In genomic region chr10:127183759-127184158, GRCm38 (mm10) we compare ENCODE assay signal across 8 mouse cellular contexts. TPM values are rescaled to one million over a fixed set of nuclear protein-coding genes. Genes with fewer than 3 reads are reported as not detected.
DNase-seq lines count a peak whose midpoint lies in the region; ATAC-seq and TF ChIP-seq lines count a peak whose summit lies in the region.

No protein-coding gene starts in this region.

- intact Hi-C loops in gastrocnemius, postnatal 36 days (cut with DNase I): no loop called here

- H3K27ac ChIP-seq in lung, embryonic 16.5 days (ENCODE audit: low read length): no peak overlapping the region
- no peak overlapping the region for H3K27ac ChIP-seq in forebrain, embryonic 12.5 days
- no peak overlapping the region for H3K27ac ChIP-seq in liver, adult 2 months (replicated peaks; ENCODE audit: insufficient read depth, low read depth, low read length)
- no peak overlapping the region for H3K27ac ChIP-seq in stomach, embryonic 16.5 days (ENCODE audit: low read length)

- peaks cover 8% of the 10 kb centered on the region for H3K4me1 ChIP-seq in lung, embryonic 16.5 days (replicated peaks; ENCODE audit: control insufficient read depth, insufficient read depth, low read length)
- H3K4me1 ChIP-seq in lung, adult 2 months (ENCODE audit: control insufficient read depth, insufficient read depth, low read length): no peaks in the 10 kb centered on the region
- H3K4me1 ChIP-seq in forebrain, embryonic 12.5 days: peaks cover 43% of the 10 kb centered on the region
- H3K4me1 ChIP-seq in liver, adult 2 months (ENCODE audit: control insufficient read depth, insufficient read depth, low read length): peaks cover 2% of the 10 kb centered on the region
- H3K4me1 ChIP-seq in stomach, embryonic 16.5 days (ENCODE audit: control insufficient read depth, insufficient read depth, low read length): peaks cover 14% of the 10 kb centered on the region

- peak overlapping the region; percentile 21; the same call in 1 of the 2 replicates for H3K4me2 ChIP-seq in lung, embryonic 16.5 days (ENCODE audit: low read depth, low read length)
- peak overlapping the region; percentile 39 for H3K4me2 ChIP-seq in forebrain, embryonic 12.5 days
- peak overlapping the region; percentile 35 for H3K4me2 ChIP-seq in stomach, embryonic 16.5 days (ENCODE audit: low read depth, low read length)

- H3K79me2 ChIP-seq in liver, adult 2 months (ENCODE audit: control insufficient read depth, insufficient read depth, low read length): no peaks in the 10 kb centered on the region

- TF ChIP-seq CTCF in lung, adult 2 months (IDR thresholded peaks at IDR 0.05; ENCODE audit: insufficient read depth, low read length): no peak
- TF ChIP-seq CTCF in liver, adult 2 months (IDR thresholded peaks at IDR 0.05; ENCODE audit: low read depth, low read length): no peak

- H3K9me3 ChIP-seq in lung, embryonic 16.5 days (ENCODE audit: control insufficient read depth, low read length): 0 out of 2 replicates have a peak, but pooled peaks cover 3% of the 10 kb centered on the region
- H3K9me3 ChIP-seq in forebrain, embryonic 12.5 days: 0 out of 2 replicates have a peak, but pooled peaks cover 3% of the 10 kb centered on the region
- 0 out of 2 replicates have a peak, but pooled peaks cover 3% of the 10 kb centered on the region for H3K9me3 ChIP-seq in stomach, embryonic 16.5 days (replicated peaks; ENCODE audit: control insufficient read depth, low read length)

- TF ChIP-seq POLR2A in lung, adult 2 months (IDR thresholded peaks at IDR 0.05; ENCODE audit: borderline replicate concordance, extremely low read depth, low read depth, low read length): no peak
- TF ChIP-seq POLR2A in liver, adult 2 months (IDR thresholded peaks at IDR 0.05; ENCODE audit: extremely low read depth, insufficient read depth, low read length): no peak

- ATAC-seq in lung, embryonic 16.5 days (ENCODE audit: low read depth): no peak
- no peak for ATAC-seq in forebrain, embryonic 12.5 days (ENCODE audit: low FRiP score)
- no peak for ATAC-seq in stomach, embryonic 16.5 days (ENCODE audit: insufficient read depth, low FRiP score)

- H3K4me3 ChIP-seq in lung, embryonic 16.5 days (ENCODE audit: low read length): no peak overlapping the region
- no peak overlapping the region for H3K4me3 ChIP-seq in lung, adult 2 months (replicated peaks; ENCODE audit: extremely low read depth, low read depth, low read length)
- H3K4me3 ChIP-seq in forebrain, embryonic 12.5 days (replicated peaks): peak overlapping the region; percentile 10; the same call in 1 of the 2 replicates
- peak overlapping the region; percentile 19; the same call in 1 of the 2 replicates for H3K4me3 ChIP-seq in liver, adult 2 months (ENCODE audit: insufficient read depth, low read depth, low read length)
- no peak overlapping the region for H3K4me3 ChIP-seq in stomach, embryonic 16.5 days (replicated peaks; ENCODE audit: low read length)

- WGBS in lung, embryonic 16.5 days: 28% methylated on average over 20 of the region's 20 CpGs
- 27% methylated on average over 20 of the region's 20 CpGs for WGBS in lung, adult 2 months
- WGBS in forebrain, embryonic 12.5 days: 7% methylated on average over 20 of the region's 20 CpGs
- WGBS in liver, adult 2 months: 16% methylated on average over 20 of the region's 20 CpGs
- 14% methylated on average over 20 of the region's 20 CpGs for WGBS in stomach, embryonic 16.5 days

- no peak overlapping the region for H3K9ac ChIP-seq in lung, embryonic 16.5 days (ENCODE audit: low read length)
- H3K9ac ChIP-seq in forebrain, embryonic 12.5 days: peak overlapping the region; percentile 33; the same call in 1 of the 2 replicates
- H3K9ac ChIP-seq in liver, adult 2 months (ENCODE audit: low read depth, low read length): no peak overlapping the region; the same call in 1 of the 2 replicates
- no peak overlapping the region for H3K9ac ChIP-seq in stomach, embryonic 16.5 days (ENCODE audit: low read length)

- H3K36me3 ChIP-seq in lung, embryonic 16.5 days (ENCODE audit: control insufficient read depth, insufficient read depth, low read length): peaks cover 7% of the 10 kb centered on the region
- H3K36me3 ChIP-seq in forebrain, embryonic 12.5 days (replicated peaks): peaks cover 12% of the 10 kb centered on the region
- no peaks in the 10 kb centered on the region for H3K36me3 ChIP-seq in liver, adult 2 months (ENCODE audit: control insufficient read depth, insufficient read depth, low read length)
- peaks cover 8% of the 10 kb centered on the region; the same call in 1 of the 2 replicates for H3K36me3 ChIP-seq in stomach, embryonic 16.5 days (ENCODE audit: control insufficient read depth, insufficient read depth, low read length)

- peaks cover 31% of the 10 kb centered on the region for H3K27me3 ChIP-seq in lung, embryonic 16.5 days (ENCODE audit: control insufficient read depth, insufficient read depth, low read depth, low read length)
- peaks cover 48% of the 10 kb centered on the region for H3K27me3 ChIP-seq in forebrain, embryonic 12.5 days
- H3K27me3 ChIP-seq in liver, adult 2 months (ENCODE audit: control insufficient read depth, insufficient read depth, low read length): peaks cover 12% of the 10 kb centered on the region
- peaks cover 33% of the 10 kb centered on the region for H3K27me3 ChIP-seq in stomach, embryonic 16.5 days (ENCODE audit: control insufficient read depth, insufficient read depth, low read length)

- no peak for DNase-seq in lung, adult 2 months
- DNase-seq in liver, adult 2 months (ENCODE audit: extremely low read depth, low read depth, low spot score): no peak
- DNase-seq in cerebellum, postnatal 36 days: no peak
- DNase-seq in adrenal gland, postnatal 4 days (ENCODE audit: low spot score in 2 of 2): no peak
- no peak for DNase-seq in gastrocnemius, postnatal 36 days

RNA-seq across cellular contexts. Expression of gene Slc26a10, which starts 3.3 kb away (rescaled TPM):
- 0.88 and 1.1 TPM in 2 replicates for polyA plus RNA-seq in lung, embryonic 16.5 days (2015; fragmentation: Nextera tagmentation; extraction: Ambion mirVana)
- polyA plus RNA-seq in lung, adult 2 months (2012; rRNA removed): 3.5 and 7.4 TPM in 2 replicates
- 0.86 and 2.2 TPM in 2 replicates for polyA plus RNA-seq in forebrain, embryonic 12.5 days (2016; fragmentation: Nextera tagmentation; extraction: Ambion mirVana)
- total RNA-seq in liver, adult 2 months (2014; rRNA removed): 1.3 and 3.1 TPM in 2 replicates
- 4.1 and 5.8 TPM in 2 replicates for polyA plus RNA-seq in liver, adult 2 months (2012; rRNA removed)
- polyA plus RNA-seq in stomach, embryonic 16.5 days (2015; fragmentation: Nextera tagmentation; extraction: Ambion mirVana): 1.2 and 1.4 TPM in 2 replicates
- 1 to 10 TPM; 1.6 to 3.0 TPM for total RNA-seq in adrenal gland, postnatal 4 days (2021)
- total RNA-seq in gastrocnemius, postnatal 36 days (2021): 1 to 10 TPM; 4.8 to 5.1 TPM

RNA-seq across cellular contexts. Expression of gene Arhgef25, which starts 6.1 kb away (rescaled TPM):
- polyA plus RNA-seq in lung, embryonic 16.5 days (2015; fragmentation: Nextera tagmentation; extraction: Ambion mirVana): 60.3 and 65.0 TPM in 2 replicates
- polyA plus RNA-seq in lung, adult 2 months (2012; rRNA removed): 29.1 and 36.7 TPM in 2 replicates
- polyA plus RNA-seq in forebrain, embryonic 12.5 days (2016; fragmentation: Nextera tagmentation; extraction: Ambion mirVana): 32.3 and 36.4 TPM in 2 replicates
- 0.83 and 0.87 TPM in 2 replicates for total RNA-seq in liver, adult 2 months (2014; rRNA removed)
- polyA plus RNA-seq in liver, adult 2 months (2012; rRNA removed): 0.91 and 1.4 TPM in 2 replicates
- 71.3 and 77.0 TPM in 2 replicates for polyA plus RNA-seq in stomach, embryonic 16.5 days (2015; fragmentation: Nextera tagmentation; extraction: Ambion mirVana)
- total RNA-seq in adrenal gland, postnatal 4 days (2021): 10 to 100 TPM; 34.7 to 45.3 TPM
- total RNA-seq in gastrocnemius, postnatal 36 days (2021): 1 to 10 TPM; 8.3 to 9.4 TPM

RNA-seq across cellular contexts. Expression of gene Dtx3, which starts 11.8 kb away (rescaled TPM):
- 72.9 and 74.8 TPM in 2 replicates for polyA plus RNA-seq in lung, embryonic 16.5 days (2015; fragmentation: Nextera tagmentation; extraction: Ambion mirVana)
- 134 and 157 TPM in 2 replicates for polyA plus RNA-seq in lung, adult 2 months (2012; rRNA removed)
- 170 and 172 TPM in 2 replicates for polyA plus RNA-seq in forebrain, embryonic 12.5 days (2016; fragmentation: Nextera tagmentation; extraction: Ambion mirVana)
- 1.5 and 1.8 TPM in 2 replicates for total RNA-seq in liver, adult 2 months (2014; rRNA removed)
- 5.2 and 10.0 TPM in 2 replicates for polyA plus RNA-seq in liver, adult 2 months (2012; rRNA removed)
- 68.6 and 79.4 TPM in 2 replicates for polyA plus RNA-seq in stomach, embryonic 16.5 days (2015; fragmentation: Nextera tagmentation; extraction: Ambion mirVana)
- 100 to 1,000 TPM; 111 to 126 TPM for total RNA-seq in adrenal gland, postnatal 4 days (2021)
- total RNA-seq in gastrocnemius, postnatal 36 days (2021): 10 to 100 TPM; 21.2 to 24.6 TPM

RNA-seq across cellular contexts. Expression of gene B4galnt1, which starts 18.7 kb away (rescaled TPM):
- 3.5 and 5.2 TPM in 2 replicates for polyA plus RNA-seq in lung, embryonic 16.5 days (2015; fragmentation: Nextera tagmentation; extraction: Ambion mirVana)
- polyA plus RNA-seq in lung, adult 2 months (2012; rRNA removed): 70.8 and 81.2 TPM in 2 replicates
- 13.3 and 14.7 TPM in 2 replicates for polyA plus RNA-seq in forebrain, embryonic 12.5 days (2016; fragmentation: Nextera tagmentation; extraction: Ambion mirVana)
- 21.9 and 36.3 TPM in 2 replicates for total RNA-seq in liver, adult 2 months (2014; rRNA removed)
- polyA plus RNA-seq in liver, adult 2 months (2012; rRNA removed): 85.0 and 89.8 TPM in 2 replicates
- polyA plus RNA-seq in stomach, embryonic 16.5 days (2015; fragmentation: Nextera tagmentation; extraction: Ambion mirVana): 29.3 and 34.3 TPM in 2 replicates
- 10 to 100 TPM; 10.6 to 11.7 TPM for total RNA-seq in adrenal gland, postnatal 4 days (2021)
- total RNA-seq in gastrocnemius, postnatal 36 days (2021): 1 to 10 TPM in 1 of 2 experiments, under 1 TPM in 1; 0.69 to 1.0 TPM

RNA-seq across cellular contexts. Expression of gene Pip4k2c, which starts 27.6 kb away (rescaled TPM):
- polyA plus RNA-seq in lung, embryonic 16.5 days (2015; fragmentation: Nextera tagmentation; extraction: Ambion mirVana): 30.0 and 30.8 TPM in 2 replicates
- polyA plus RNA-seq in lung, adult 2 months (2012; rRNA removed): 36.6 and 45.7 TPM in 2 replicates
- polyA plus RNA-seq in forebrain, embryonic 12.5 days (2016; fragmentation: Nextera tagmentation; extraction: Ambion mirVana): 19.4 and 20.2 TPM in 2 replicates
- total RNA-seq in liver, adult 2 months (2014; rRNA removed): 8.9 and 10.7 TPM in 2 replicates
- polyA plus RNA-seq in liver, adult 2 months (2012; rRNA removed): 13.0 and 13.9 TPM in 2 replicates
- polyA plus RNA-seq in stomach, embryonic 16.5 days (2015; fragmentation: Nextera tagmentation; extraction: Ambion mirVana): 33.5 and 34.4 TPM in 2 replicates
- 10 to 100 TPM; 37.5 to 39.8 TPM for total RNA-seq in adrenal gland, postnatal 4 days (2021)
- 1 to 10 TPM; 5.6 to 6.1 TPM for total RNA-seq in gastrocnemius, postnatal 36 days (2021)

Comparison
In these comparisons a context has a peak if more than half of its experiments do, and no peak if none do; other contexts are left out.
1. H3K4me3 ChIP-seq: peak in forebrain, embryonic 12.5 days (single experiment) and liver, adult 2 months (single experiment); none in lung, embryonic 16.5 days (single experiment), lung, adult 2 months (single experiment) and stomach, embryonic 16.5 days (single experiment).
2. RNA of gene Arhgef25, which starts 6.1 kb away (polyA plus RNA-seq): 71.3 to 77.0 TPM in stomach, embryonic 16.5 days, 60.3 to 65.0 TPM in lung, embryonic 16.5 days, 29.1 to 36.7 TPM in lung, adult 2 months and 32.3 to 36.4 TPM in forebrain, embryonic 12.5 days; 0.91 to 1.4 TPM in liver, adult 2 months; every median in the first group is over 10 times any median in the second.
3. Peak in every context shown above with its lines, with median percentiles within 50 percentile points of each other: H3K4me2 ChIP-seq.